Mouse (Mus musculus): ENCODE results near the gene Lag3.

GRCm38 (mm10) chr6:124854647-124855046 is 56.9 kb downstream of the Lag3 start:
- TF ChIP-seq POLR2A (IDR thresholded peaks at IDR 0.05; ENCODE audit: borderline replicate concordance, extremely low read depth, insufficient read depth, insufficient read length, poor library complexity, severe bottlenecking) (no peak), CTCF (IDR thresholded peaks at IDR 0.05; ENCODE audit: borderline replicate concordance, extremely low read depth, insufficient read depth, insufficient read length) (no peak)

Measured in brain, embryonic 14.5 days (tissue).